ENCODE assay signal across 23 mouse cellular contexts in genomic region chr19:30234416-30234815, GRCm38 (mm10). TPM values are rescaled to one million over a fixed set of nuclear protein-coding genes. Genes with fewer than 3 reads are reported as not detected.
"Had no signal": no experiment of that assay in that cellular context is flagged by ENCODE, and none has a peak within 500 bp of the region (broad histone marks: within the 10 kb centered on the region; RNA-seq: fewer than 3 reads in every experiment).

No protein-coding gene starts in this region.

- ATAC-seq: midbrain, embryonic 16.5 days had no signal

- DNase-seq: lung, adult 18-20 months; lung, embryonic 14.5 days; lung, postnatal 10 days; lung, postnatal 4 days; midbrain, embryonic 14.5 days; retina, postnatal 1 day; right cerebral cortex, adult 18-20 months; right cerebral cortex, postnatal 25 days; right cerebral cortex, postnatal 4 days; spleen, adult 18-20 months; thymus, adult 18-20 months; thymus, postnatal 14 days; thymus, postnatal 36 days had no signal

- H3K36me3 ChIP-seq: midbrain, embryonic 10.5 days; midbrain, embryonic 12.5 days; neural tube, embryonic 13.5 days; neural tube, embryonic 15.5 days had no signal

- H3K4me3 ChIP-seq: midbrain, embryonic 10.5 days; midbrain, embryonic 12.5 days; myocyte; neural tube, embryonic 13.5 days; neural tube, embryonic 15.5 days had no signal

- H3K4me2 ChIP-seq: lung, embryonic 14.5 days; midbrain, embryonic 12.5 days; neural tube, embryonic 13.5 days; neural tube, embryonic 15.5 days had no signal

- H3K27ac ChIP-seq: midbrain, embryonic 10.5 days; midbrain, embryonic 12.5 days; neural tube, embryonic 13.5 days; neural tube, embryonic 15.5 days had no signal

- H3K4me1 ChIP-seq: midbrain, embryonic 10.5 days; midbrain, embryonic 12.5 days; neural tube, embryonic 13.5 days; neural tube, embryonic 15.5 days had no signal

- H3K9me3 ChIP-seq: midbrain, embryonic 10.5 days; midbrain, embryonic 12.5 days; neural tube, embryonic 13.5 days; neural tube, embryonic 15.5 days had no signal

- H3K27me3 ChIP-seq: midbrain, embryonic 12.5 days; neural tube, embryonic 13.5 days; neural tube, embryonic 15.5 days had no signal

- H3K9ac ChIP-seq: lung, embryonic 14.5 days; midbrain, embryonic 12.5 days; neural tube, embryonic 13.5 days; neural tube, embryonic 15.5 days had no signal

RNA-seq across cellular contexts. Expression of gene Mbl2, which starts 1.7 kb away (rescaled TPM):
- polyA plus RNA-seq: lung, embryonic 14.5 days; lung, embryonic 16.5 days; midbrain, embryonic 10.5 days; midbrain, embryonic 12.5 days; midbrain, embryonic 14.5 days; myocyte; neural tube, embryonic 11.5 days; neural tube, embryonic 13.5 days; neural tube, embryonic 15.5 days; stomach, embryonic 14.5 days; stomach, embryonic 16.5 days had no signal
